Mouse (Mus musculus) forebrain, embryonic 13.5 days (tissue): Measurements from ENCODE around the gene Arl4c. TPM values are rescaled to one million over a fixed set of nuclear protein-coding genes. Genes with fewer than 3 reads are reported as not detected.
"Not testable (repeated sequence)": the region's sequence is repeated elsewhere in the genome, so short reads cannot be mapped to it uniquely, and the experiment has no call there.

Experiments used
- ATAC-seq: fragments of 200-750 bp; cut with Nextera tagmentation; 2 replicates; pipeline ENCODE4 v1.8.0; 2017
- H3K27ac ChIP-seq: fragments of 300-500 bp; sonication (generic); 2 replicates; pipeline ENCODE4 v1.5.1; 2015; ENCODE audit warnings: inconsistent platforms, mild to moderate bottlenecking, moderate library complexity
- H3K27me3 ChIP-seq: fragments of 300-500 bp; sonication (generic); 2 replicates; pipeline ENCODE4 v1.6.1; 2015; ENCODE audit warnings: mild to moderate bottlenecking, inconsistent platforms
- H3K36me3 ChIP-seq: fragments of 300-500 bp; sonication (generic); 2 replicates; pipeline ENCODE4 v1.6.1; 2015; ENCODE audit warnings: mild to moderate bottlenecking, inconsistent platforms; ENCODE audit not compliant: poor library complexity, severe bottlenecking
- H3K4me1 ChIP-seq: fragments of 300-500 bp; sonication (generic); 2 replicates; pipeline ENCODE4 v1.6.1; 2015; ENCODE audit warnings: inconsistent platforms
- H3K4me2 ChIP-seq: fragments of 300-500 bp; sonication (generic); 2 replicates; pipeline ENCODE4 v1.6.1; 2015; ENCODE audit warnings: inconsistent platforms, mild to moderate bottlenecking, moderate library complexity
- H3K4me3 ChIP-seq: fragments of 300-500 bp; sonication (generic); 2 replicates; pipeline ENCODE4 v1.5.1; 2015; ENCODE audit warnings: mild to moderate bottlenecking, inconsistent platforms
- H3K9ac ChIP-seq: fragments of 300-500 bp; sonication (generic); 2 replicates; pipeline ENCODE4 v1.6.1; 2015; ENCODE audit warnings: mild to moderate bottlenecking, inconsistent platforms
- H3K9me3 ChIP-seq: fragments of 300-500 bp; sonication (generic); replicated peaks from 2 replicates; pipeline ENCODE4 v1.6.1; 2016; ENCODE audit warnings: inconsistent platforms
- WGBS: fragments of 180-500 bp; shearing (Covaris S2); methylation state at CpG from one replicate; pipeline ENCODE4 v1.1.7; 2015; 5-methylcytosine and 5-hydroxymethylcytosine counted together
- polyA plus RNA-seq: library from polyadenylated mRNA; unstranded; fragments of >200 nt; fragmentation: Nextera tagmentation; extraction: Ambion mirVana; gene quantifications from 2 replicates; pipeline ENCODE4 v1.2.1, GENCODE M21; 2015

Gene Arl4c
- polyA plus RNA-seq, 1 experiment from 2014 or later = 25.3 TPM

DNA sequence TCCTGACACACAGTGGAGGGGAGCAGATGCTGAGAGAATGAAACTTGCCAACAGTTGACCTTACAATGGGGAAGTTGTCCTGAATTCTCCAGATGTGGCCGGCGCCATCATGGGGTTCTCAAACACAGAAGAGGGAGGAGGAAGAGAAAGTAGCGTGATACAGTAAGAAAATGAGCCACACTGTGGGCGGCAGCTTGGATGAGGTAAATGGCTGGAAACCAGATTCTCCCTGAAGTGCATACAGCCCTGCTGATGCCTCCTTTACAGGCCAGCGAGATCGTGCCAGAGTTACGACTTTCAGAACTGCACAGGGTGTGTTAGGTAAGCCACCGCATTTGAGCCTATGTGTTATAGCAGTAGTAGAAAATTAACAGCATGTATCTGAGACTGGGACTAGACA lies 49.3 kb downstream of the Arl4c start:
- H3K27me3 ChIP-seq = no peaks in the 10 kb centered on the region
- no peak overlapping the region for H3K27ac ChIP-seq
- no peak overlapping the region for H3K4me3 ChIP-seq
- H3K9ac ChIP-seq = no peak overlapping the region
- no peaks in the 10 kb centered on the region for H3K9me3 ChIP-seq
- no peak overlapping the region for H3K4me2 ChIP-seq
- ATAC-seq = no peak
- 94% methylated on average over 8 of the region's 8 CpGs for WGBS
- H3K4me1 ChIP-seq = peaks cover 3% of the 10 kb centered on the region
- no peaks in the 10 kb centered on the region for H3K36me3 ChIP-seq

DNA sequence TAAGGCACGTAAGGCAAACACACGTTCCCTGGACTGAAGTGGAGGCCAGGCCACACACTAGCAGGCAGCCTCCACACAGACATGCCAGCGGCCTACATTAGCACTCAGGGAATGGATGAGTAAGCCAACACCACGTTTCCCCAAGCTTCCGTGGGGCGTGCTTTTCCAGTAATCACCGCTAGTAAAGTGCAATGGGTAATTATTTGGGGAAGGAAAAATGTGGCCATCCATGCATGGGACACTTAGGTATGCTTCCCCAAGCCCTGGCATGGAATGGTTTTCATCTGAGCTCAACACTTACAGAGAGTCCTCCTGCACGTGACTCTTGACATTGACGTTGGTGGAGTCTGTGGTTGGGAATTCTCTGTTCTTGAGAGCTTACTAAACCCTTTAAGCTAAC lies 50.4 kb downstream of the Arl4c start:
- H3K27me3 ChIP-seq = no peaks in the 10 kb centered on the region
- H3K4me2 ChIP-seq = no peak overlapping the region
- H3K4me3 ChIP-seq = no peak overlapping the region
- 86% methylated on average over 9 of the region's 9 CpGs for WGBS
- no peak overlapping the region for H3K9ac ChIP-seq
- no peaks in the 10 kb centered on the region for H3K36me3 ChIP-seq
- no peak for ATAC-seq
- H3K9me3 ChIP-seq = no peaks in the 10 kb centered on the region
- H3K27ac ChIP-seq = no peak overlapping the region
- no peaks in the 10 kb centered on the region for H3K4me1 ChIP-seq

DNA sequence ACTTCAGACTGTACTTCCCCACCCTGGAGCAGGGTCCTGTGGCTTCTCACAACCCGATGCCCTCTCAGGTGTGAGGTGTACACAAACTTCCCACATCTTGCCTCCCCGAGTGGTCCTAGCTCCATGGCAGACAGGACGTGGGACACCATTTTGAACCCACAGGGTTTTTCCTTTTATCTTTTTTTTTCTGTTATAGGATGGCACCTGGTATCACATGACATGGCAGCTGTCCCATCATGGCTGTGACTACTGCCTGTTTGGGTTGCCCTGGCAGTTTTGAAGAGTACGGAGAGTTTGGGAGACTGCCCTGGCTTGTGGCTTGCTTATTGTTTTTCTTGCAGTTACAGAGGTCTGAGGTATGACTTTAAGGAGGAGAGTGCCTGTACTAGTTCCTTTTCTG lies 53.3 kb downstream of the Arl4c start:
- H3K4me3 ChIP-seq = no peak overlapping the region
- 92% methylated on average over 4 of the region's 4 CpGs for WGBS
- no peak for ATAC-seq

DNA sequence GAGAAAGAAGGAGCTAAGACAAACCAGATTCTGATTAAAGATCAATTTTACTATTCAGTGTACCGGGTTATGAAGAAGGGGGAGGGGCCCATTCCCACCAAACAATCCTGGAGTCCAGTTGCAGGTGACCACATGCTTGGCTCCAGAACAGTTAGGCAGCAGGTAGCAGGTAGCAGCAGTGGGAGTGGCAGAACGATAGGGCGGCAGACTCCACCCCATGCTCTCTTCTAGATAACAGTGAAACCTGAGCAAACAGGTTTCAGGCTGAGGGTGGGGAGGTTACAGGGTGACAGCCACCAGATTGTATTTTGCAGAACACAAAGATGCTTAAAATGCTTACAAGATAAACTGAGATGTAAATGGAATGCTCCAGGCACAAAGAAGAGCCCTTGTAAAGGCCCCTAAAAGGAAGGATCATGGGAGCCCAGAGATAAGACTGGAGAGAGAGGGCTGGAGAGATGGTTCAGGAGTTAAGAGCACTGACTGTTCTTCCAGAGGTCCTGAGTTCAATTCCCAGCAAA lies 56.4 kb downstream of the Arl4c start:
- Histone ChIP-seq H3K27ac (no peak overlapping the region), H3K27me3 (no peaks in the 10 kb centered on the region), H3K4me3 (no peak overlapping the region), H3K4me2 (no peak overlapping the region), H3K9ac (no peak overlapping the region), H3K4me1 (peaks cover 7% of the 10 kb centered on the region; the same call in 1 of the 2 replicates), H3K36me3 (no peaks in the 10 kb centered on the region), H3K9me3 (no peaks in the 10 kb centered on the region)
- WGBS = 75% methylated on average over 3 of the region's 3 CpGs
- no peak for ATAC-seq

More for the DNA sequence above, 53.3 kb downstream of the Arl4c start:
- Histone ChIP-seq H3K36me3 (no peaks in the 10 kb centered on the region), H3K9me3 (no peaks in the 10 kb centered on the region), H3K9ac (no peak overlapping the region), H3K4me2 (no peak overlapping the region), H3K27ac (no peak overlapping the region), H3K4me1 (no peaks in the 10 kb centered on the region), H3K27me3 (no peaks in the 10 kb centered on the region)

DNA sequence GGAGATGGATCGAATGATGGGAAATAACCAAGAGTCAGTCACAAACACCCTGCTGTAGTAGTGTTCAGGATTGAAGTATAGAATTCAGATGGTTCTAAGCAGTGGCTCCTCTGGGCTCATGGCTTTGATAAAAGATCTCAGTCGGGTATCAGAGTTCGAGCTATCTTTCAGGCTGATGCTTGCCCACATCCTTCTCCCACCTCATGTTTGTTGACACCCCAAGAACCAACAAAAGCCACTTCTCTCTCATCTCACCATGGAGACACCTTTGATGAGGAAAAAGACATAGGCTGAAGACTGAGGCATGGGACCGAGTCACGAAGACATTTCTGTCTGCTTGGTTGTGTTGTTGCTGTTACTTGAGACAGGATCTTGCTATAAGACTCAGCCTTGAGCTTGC lies 57.6 kb downstream of the Arl4c start:
- Histone ChIP-seq H3K36me3 (no peaks in the 10 kb centered on the region), H3K4me1 (peaks cover 15% of the 10 kb centered on the region), H3K9me3 (no peaks in the 10 kb centered on the region), H3K4me2 (no peak overlapping the region), H3K9ac (no peak overlapping the region), H3K4me3 (no peak overlapping the region), H3K27me3 (no peaks in the 10 kb centered on the region), H3K27ac (no peak overlapping the region)
- 92% methylated on average over 5 of the region's 5 CpGs for WGBS
- no peak for ATAC-seq

DNA sequence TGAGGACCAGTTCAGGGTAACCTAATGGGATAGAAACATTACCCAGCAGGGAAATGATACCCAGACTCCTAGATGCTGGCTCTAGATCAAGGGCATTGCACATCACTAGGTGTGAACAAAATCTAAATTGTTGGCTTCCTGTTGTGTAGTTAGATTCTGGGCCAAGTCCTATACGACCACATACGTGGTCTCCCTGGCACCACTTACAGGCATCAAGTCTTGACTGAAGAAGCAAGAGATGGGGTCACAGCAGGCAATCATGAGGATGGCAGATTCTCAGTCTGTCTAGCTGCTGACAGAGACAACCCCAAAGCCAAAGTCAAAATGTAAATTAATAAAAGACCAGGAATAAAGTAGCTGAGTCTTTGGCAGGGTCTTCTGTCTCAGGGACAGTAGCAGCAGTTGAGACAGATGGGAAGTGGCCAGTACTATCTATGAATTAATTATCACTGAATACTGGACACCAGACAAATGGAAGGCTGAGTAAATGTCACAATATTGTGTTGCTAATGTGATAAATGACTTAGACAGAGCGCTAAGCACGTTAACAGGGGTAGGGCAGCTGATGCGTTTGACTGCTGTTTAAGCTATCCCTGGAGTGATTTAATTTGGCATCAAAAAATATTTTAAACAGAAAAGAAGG lies 58.7 kb downstream of the Arl4c start:
- H3K9ac ChIP-seq = no peak overlapping the region
- no peak overlapping the region for H3K27ac ChIP-seq
- H3K4me2 ChIP-seq = no peak overlapping the region
- peaks cover 16% of the 10 kb centered on the region for H3K4me1 ChIP-seq
- no peaks in the 10 kb centered on the region for H3K36me3 ChIP-seq
- WGBS = 50% methylated on average over 5 of the region's 5 CpGs
- H3K4me3 ChIP-seq = no peak overlapping the region
- H3K27me3 ChIP-seq = no peaks in the 10 kb centered on the region
- ATAC-seq = peak; percentile 58
- no peaks in the 10 kb centered on the region for H3K9me3 ChIP-seq

DNA sequence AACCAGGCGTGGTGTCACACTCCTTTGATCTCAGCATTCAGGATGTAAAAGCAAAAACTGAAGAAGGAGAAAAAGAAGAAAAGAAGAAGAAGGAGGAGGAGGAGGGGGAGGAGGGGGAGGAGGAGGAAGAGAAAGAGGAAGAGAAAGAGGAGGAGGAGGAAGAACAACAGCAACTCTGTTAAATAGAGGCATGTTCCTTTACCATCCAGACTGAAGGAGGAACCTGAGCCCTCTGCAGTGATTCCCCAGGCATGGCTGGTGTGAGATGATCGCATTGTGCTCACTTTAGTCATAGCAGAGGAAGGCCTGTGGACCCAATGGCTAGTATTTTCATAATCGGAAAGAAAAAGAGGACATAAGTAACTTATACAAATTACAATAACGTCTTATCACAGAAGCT lies 59.3 kb downstream of the Arl4c start:
- H3K4me3 ChIP-seq = no peak overlapping the region
- H3K27ac ChIP-seq = no peak overlapping the region
- H3K9ac ChIP-seq = no peak overlapping the region
- H3K27me3 ChIP-seq = no peaks in the 10 kb centered on the region
- 84% methylated on average over 4 of the region's 4 CpGs for WGBS
- H3K36me3 ChIP-seq = no peaks in the 10 kb centered on the region
- H3K9me3 ChIP-seq = no peaks in the 10 kb centered on the region
- H3K4me1 ChIP-seq = peaks cover 16% of the 10 kb centered on the region
- ATAC-seq = no peak
- no peak overlapping the region for H3K4me2 ChIP-seq

DNA sequence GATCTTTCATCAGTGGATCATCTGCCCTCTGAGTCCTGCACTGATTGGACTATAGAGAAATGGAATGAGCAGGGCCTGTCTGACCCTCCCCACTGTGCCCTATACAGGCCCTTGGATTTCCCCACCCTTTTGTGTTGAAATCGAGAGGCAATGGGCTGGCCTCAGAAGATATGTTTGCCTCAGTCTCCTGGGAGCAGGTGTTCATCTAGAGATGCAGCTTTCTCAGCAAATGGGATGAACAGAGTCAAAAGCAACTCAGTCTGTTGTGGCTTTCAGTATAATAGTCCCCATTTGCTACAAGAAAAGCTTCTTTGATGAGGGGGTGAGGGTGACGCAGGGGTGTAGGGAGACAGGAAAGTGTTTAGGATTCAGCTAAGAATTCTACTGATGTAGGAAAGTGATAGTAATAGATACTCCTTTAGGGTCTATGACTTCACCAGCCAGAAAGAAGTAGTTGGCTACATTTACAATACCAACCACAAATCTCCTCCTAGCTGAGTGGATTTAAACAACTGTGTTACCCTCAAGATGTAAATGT lies 60.3 kb downstream of the Arl4c start:
- H3K4me1 ChIP-seq = peaks cover 16% of the 10 kb centered on the region
- H3K4me3 ChIP-seq = no peak overlapping the region
- H3K9ac ChIP-seq = no peak overlapping the region
- H3K36me3 ChIP-seq = no peaks in the 10 kb centered on the region
- no peak for ATAC-seq
- 63% methylated on average over 2 of the region's 2 CpGs for WGBS
- no peaks in the 10 kb centered on the region for H3K27me3 ChIP-seq
- H3K9me3 ChIP-seq = no peaks in the 10 kb centered on the region
- H3K4me2 ChIP-seq = no peak overlapping the region
- H3K27ac ChIP-seq = no peak overlapping the region

DNA sequence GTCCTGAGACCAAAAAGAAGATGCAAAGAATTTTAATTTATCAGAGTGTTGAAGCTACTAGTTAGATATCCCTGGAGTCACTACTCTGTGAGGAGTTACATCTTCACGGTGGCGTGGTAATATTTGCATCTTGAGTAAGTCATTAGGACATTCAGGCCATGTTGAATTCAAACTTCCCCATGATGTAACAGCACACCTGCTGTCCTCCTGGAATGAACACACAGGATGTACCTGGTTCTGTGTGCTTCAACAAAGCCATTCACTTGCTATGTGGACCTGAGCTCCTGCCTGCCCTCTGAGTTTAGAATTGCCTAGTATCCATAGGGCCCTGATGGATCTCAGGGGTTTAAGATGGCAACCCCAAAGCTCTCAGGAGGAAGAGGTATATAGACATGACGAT lies 60.8 kb downstream of the Arl4c start:
- Histone ChIP-seq H3K4me1 (peaks cover 16% of the 10 kb centered on the region), H3K27me3 (no peaks in the 10 kb centered on the region), H3K4me2 (no peak overlapping the region), H3K4me3 (no peak overlapping the region), H3K9me3 (no peaks in the 10 kb centered on the region), H3K36me3 (no peaks in the 10 kb centered on the region), H3K9ac (no peak overlapping the region), H3K27ac (no peak overlapping the region)
- ATAC-seq = no peak
- 91% methylated on average over 3 of the region's 3 CpGs for WGBS

DNA sequence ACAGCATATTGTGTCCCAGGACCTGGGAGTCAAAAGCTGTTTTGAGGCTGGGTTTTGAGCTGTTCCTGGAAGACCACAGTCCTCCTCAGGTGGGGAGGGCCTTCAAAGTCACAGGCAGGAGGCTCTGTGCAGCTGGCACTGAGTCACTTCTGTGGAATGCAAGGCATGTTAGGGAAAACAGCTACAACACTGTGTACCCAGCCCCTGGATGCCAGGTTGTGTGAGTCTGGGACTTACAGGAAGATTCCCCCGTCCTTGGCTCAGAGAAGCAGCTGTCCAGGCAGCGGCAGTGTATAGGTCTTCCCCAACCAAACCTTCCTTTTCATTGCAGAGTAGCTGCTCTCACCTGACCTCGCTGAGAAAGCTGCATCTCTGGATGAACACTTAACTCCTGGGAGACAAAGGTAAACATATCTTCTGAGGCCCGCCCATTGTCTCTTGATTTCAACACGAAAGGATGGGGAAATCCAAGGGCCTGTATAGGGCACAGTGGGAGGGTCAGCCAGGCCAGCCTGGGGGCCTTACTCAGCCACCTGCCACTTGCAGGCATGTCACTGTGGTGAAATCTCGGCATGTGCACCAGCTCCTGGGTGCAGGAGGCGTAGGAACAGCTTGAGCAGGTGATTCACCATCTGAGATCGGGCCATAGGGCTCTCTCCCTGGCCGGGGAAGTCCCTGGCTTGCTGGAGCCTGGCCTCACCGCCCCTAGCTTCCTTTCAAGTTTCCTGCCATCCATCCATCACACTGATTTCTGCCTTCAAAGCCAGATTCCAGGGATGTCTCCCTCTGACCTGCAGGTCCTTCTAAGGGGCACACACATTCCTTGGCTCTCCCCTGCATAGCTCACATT lies 62.4 kb downstream of the Arl4c start:
- no peak overlapping the region for H3K27ac ChIP-seq
- H3K36me3 ChIP-seq = no peaks in the 10 kb centered on the region
- ATAC-seq = no peak
- H3K27me3 ChIP-seq = no peaks in the 10 kb centered on the region
- no peak overlapping the region for H3K9ac ChIP-seq
- no peaks in the 10 kb centered on the region for H3K9me3 ChIP-seq
- no peak overlapping the region for H3K4me3 ChIP-seq
- 29% methylated on average over 10 of the region's 10 CpGs for WGBS
- no peak overlapping the region for H3K4me2 ChIP-seq
- peaks cover 16% of the 10 kb centered on the region for H3K4me1 ChIP-seq

DNA sequence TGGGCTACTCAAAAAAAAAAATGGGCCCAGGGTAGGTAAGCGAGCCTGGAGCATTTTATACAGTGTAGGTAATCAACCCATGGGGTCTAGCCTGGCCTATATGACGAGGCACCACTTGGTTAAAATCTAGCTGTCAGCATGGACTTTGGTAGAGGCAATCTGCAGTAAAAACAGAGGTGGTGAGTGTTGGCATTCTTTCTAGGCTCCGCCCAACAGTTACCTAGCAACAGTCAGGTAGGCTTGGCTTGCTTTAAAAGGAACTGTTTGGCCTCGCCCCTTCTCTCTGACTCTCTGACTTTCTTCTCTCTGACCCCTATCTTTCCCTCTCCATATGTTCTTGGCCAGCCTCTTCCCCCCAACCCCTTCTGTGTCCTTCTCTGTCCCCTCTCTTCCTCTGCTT lies 63.4 kb downstream of the Arl4c start:
- no peaks in the 10 kb centered on the region for H3K27me3 ChIP-seq
- no peak overlapping the region for H3K4me3 ChIP-seq
- no peak overlapping the region for H3K27ac ChIP-seq
- H3K4me2 ChIP-seq = no peak overlapping the region
- no peaks in the 10 kb centered on the region for H3K36me3 ChIP-seq
- H3K9ac ChIP-seq = no peak overlapping the region
- H3K9me3 ChIP-seq = no peaks in the 10 kb centered on the region
- ATAC-seq = no peak
- 71% methylated on average over 4 of the region's 4 CpGs for WGBS
- peaks cover 16% of the 10 kb centered on the region for H3K4me1 ChIP-seq

DNA sequence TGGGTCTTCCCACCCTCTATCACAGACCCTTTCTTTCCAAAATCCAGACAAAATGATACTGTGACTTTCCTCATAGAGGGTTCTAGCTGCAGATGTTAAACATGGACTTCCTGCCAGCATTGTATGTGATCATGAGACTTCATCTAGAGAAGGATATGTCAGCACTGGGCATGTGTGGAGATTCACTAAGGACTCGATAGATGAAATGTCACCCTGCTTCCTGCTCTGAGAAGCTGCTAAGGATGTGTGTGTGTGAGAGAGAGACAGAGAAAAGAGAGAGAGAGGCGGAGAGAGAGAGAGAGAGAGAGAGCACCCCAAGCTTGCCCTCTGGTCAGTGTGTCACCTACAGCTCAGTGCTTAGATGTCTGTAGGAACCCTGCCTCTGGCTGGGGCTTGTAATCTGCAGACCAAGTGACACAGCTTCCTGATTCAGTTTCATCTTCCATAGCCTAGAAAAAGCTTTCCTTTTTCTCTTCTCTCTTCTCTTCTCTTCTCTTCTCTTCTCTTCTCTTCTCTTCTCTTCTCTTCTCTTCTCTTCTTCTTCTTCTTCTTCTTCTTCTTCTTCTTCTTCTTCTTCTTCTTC lies 65.4 kb downstream of the Arl4c start:
- not testable (repeated sequence) for H3K9ac ChIP-seq, H3K4me2 ChIP-seq, ATAC-seq, H3K27me3 ChIP-seq, H3K4me3 ChIP-seq, H3K27ac ChIP-seq, H3K9me3 ChIP-seq, H3K4me1 ChIP-seq, H3K36me3 ChIP-seq
- WGBS = 93% methylated on average over 2 of the region's 2 CpGs
